8 mouse cellular contexts compared by ENCODE assay signal in genomic region chr15:28181862-28182261, GRCm38 (mm10). TPM values are rescaled to one million over a fixed set of nuclear protein-coding genes. Genes with fewer than 3 reads are reported as not detected.
DNase-seq lines count a peak whose midpoint lies in the region; ATAC-seq lines count a peak whose summit lies in the region.

No protein-coding gene starts in this region.

- no peaks in the 10 kb centered on the region for H3K27me3 ChIP-seq in hindbrain, embryonic 14.5 days (ENCODE audit: control insufficient read depth, insufficient read depth, low read length)

- H3K27ac ChIP-seq in hindbrain, embryonic 14.5 days: no peak overlapping the region

- no peaks in the 10 kb centered on the region for H3K9me3 ChIP-seq in hindbrain, embryonic 14.5 days (ENCODE audit: control insufficient read depth, low read length)

- peak overlapping the region; percentile 44 for H3K9ac ChIP-seq in hindbrain, embryonic 14.5 days

- peak; percentile 87 for ATAC-seq in hindbrain, embryonic 14.5 days (ENCODE audit: low FRiP score)

- H3K4me1 ChIP-seq in hindbrain, embryonic 14.5 days (replicated peaks; ENCODE audit: control insufficient read depth, insufficient read depth, low read length): no peaks in the 10 kb centered on the region; the same call in 1 of the 2 replicates

- H3K36me3 ChIP-seq in hindbrain, embryonic 14.5 days (replicated peaks; ENCODE audit: control insufficient read depth, insufficient read depth): no peaks in the 10 kb centered on the region

- H3K4me2 ChIP-seq in hindbrain, embryonic 14.5 days (replicated peaks): peak overlapping the region; percentile 65

- WGBS in hindbrain, embryonic 14.5 days: 13% methylated on average over 10 of the region's 10 CpGs

- DNase-seq in NIH3T3 (ENCODE audit: low read depth): peak; percentile 85
- peak; percentile 72 for DNase-seq in cerebellum, adult 9-11 months
- peak; percentile 72 to 75 for DNase-seq in frontal cortex, postnatal 25 days (ENCODE audit: low spot score in 2 of 2)
- peak; percentile 94 for DNase-seq in hindbrain, embryonic 14.5 days (ENCODE audit: low spot score)
- DNase-seq in layer of hippocampus, postnatal 25 days (ENCODE audit: extremely low spot score in 1 of 2, low spot score in 1 of 2): peak; percentile 72 to 90
- peak; percentile 81 for DNase-seq in lung, postnatal 14 days
- DNase-seq in retina, embryonic 14.5 days (ENCODE audit: low spot score): peak; percentile 91
- peak; percentile 83 for DNase-seq in thymus, postnatal 4 days

- H3K4me3 ChIP-seq in hindbrain, embryonic 14.5 days (replicated peaks; ENCODE audit: low read length): peak overlapping the region; percentile 30

RNA-seq across cellular contexts. Expression of gene Dnah5, which starts 21.7 kb away (rescaled TPM):
- 0.33 and 0.40 TPM in 2 replicates for polyA plus RNA-seq in hindbrain, embryonic 14.5 days (2014; fragmentation: Nextera tagmentation; extraction: Ambion mirVana)
- 1 to 10 TPM; 2.9 to 3.8 TPM for total RNA-seq in layer of hippocampus, postnatal 25 days (2021)
